Mouse (Mus musculus): ENCODE data around the gene Ripply1. TPM values are rescaled to one million over a fixed set of nuclear protein-coding genes. Genes with fewer than 3 reads are reported as not detected.
"Not testable (repeated sequence)": the region's sequence is repeated elsewhere in the genome, so short reads cannot be mapped to it uniquely, and the experiment has no call there.

Gene Ripply1
- total and polyA plus RNA-seq, 2 experiments, result 1.6 to 2.5 TPM

DNA sequence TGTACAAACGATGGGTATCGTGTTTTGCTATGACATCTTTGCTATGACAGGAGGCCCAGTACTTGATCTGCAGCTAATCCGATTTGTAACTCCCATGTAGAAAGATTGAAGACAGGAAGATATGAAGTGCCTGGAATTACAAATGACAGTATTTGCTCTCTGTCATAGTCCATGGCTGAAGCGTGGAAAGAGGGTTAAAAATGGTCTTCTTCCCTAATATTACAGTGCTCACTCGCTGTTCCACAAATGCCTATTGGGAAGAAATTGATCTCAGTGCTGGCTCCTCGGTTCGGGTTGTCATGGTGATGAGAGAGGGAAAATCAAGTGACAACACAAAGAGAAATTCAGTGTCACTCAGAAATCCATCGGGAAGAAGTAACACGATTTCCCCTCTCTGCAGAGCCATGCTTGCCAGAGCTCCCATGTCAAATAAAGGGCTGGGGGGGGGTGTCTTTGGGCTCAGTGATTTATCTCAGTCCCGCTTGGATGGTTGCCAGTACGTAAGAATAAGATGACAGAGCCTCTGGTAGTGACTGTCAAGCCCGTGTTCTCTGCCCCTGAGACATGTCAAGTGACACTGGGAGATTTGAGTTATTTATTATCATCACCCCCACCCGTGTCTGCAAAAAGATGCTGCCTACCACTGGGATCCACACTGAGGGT is 12.0 kb downstream of the Ripply1 start:
- no peak for DNase-seq (ENCODE audit: extremely low read depth, low read depth, low spot score)
- Histone ChIP-seq H3K4me3 (ENCODE audit: insufficient read depth, low read depth, low read length) (no peak overlapping the region), H3K79me2 (ENCODE audit: control insufficient read depth, insufficient read depth, low read length) (no peaks in the 10 kb centered on the region), H3K9ac (ENCODE audit: low read depth, low read length) (no peak overlapping the region), H3K4me1 (ENCODE audit: control insufficient read depth, insufficient read depth, low read length) (no peaks in the 10 kb centered on the region; the same call in 1 of the 2 replicates), H3K27me3 (ENCODE audit: control insufficient read depth, insufficient read depth, low read length) (no peaks in the 10 kb centered on the region), H3K27ac (replicated peaks; ENCODE audit: insufficient read depth, low read depth, low read length) (no peak overlapping the region), H3K36me3 (ENCODE audit: control insufficient read depth, insufficient read depth, low read length) (no peaks in the 10 kb centered on the region)
- WGBS, result 79% methylated on average over 13 of the region's 13 CpGs
- TF ChIP-seq CTCF (IDR thresholded peaks at IDR 0.05; ENCODE audit: low read depth, low read length) (no peak), POLR2A (IDR thresholded peaks at IDR 0.05; ENCODE audit: extremely low read depth, insufficient read depth, low read length) (no peak)

- no peak overlapping the region for H3K9ac ChIP-seq (ENCODE audit: low read depth, low read length)
- H3K79me2 ChIP-seq (ENCODE audit: control insufficient read depth, insufficient read depth, low read length), result no peaks in the 10 kb centered on the region
- H3K27ac ChIP-seq (replicated peaks; ENCODE audit: insufficient read depth, low read depth, low read length), result no peak overlapping the region
- 37% methylated on average over 2 of the region's 2 CpGs for WGBS
- no peaks in the 10 kb centered on the region for H3K4me1 ChIP-seq (ENCODE audit: control insufficient read depth, insufficient read depth, low read length)
- peak; percentile 25 for TF ChIP-seq CTCF (IDR thresholded peaks at IDR 0.05; ENCODE audit: low read depth, low read length)
- TF ChIP-seq POLR2A (IDR thresholded peaks at IDR 0.05; ENCODE audit: extremely low read depth, insufficient read depth, low read length), result no peak
- no peak overlapping the region for H3K4me3 ChIP-seq (ENCODE audit: insufficient read depth, low read depth, low read length)
- peak; percentile 18 for DNase-seq (ENCODE audit: extremely low read depth, low read depth, low spot score)
- no peaks in the 10 kb centered on the region for H3K36me3 ChIP-seq (ENCODE audit: control insufficient read depth, insufficient read depth, low read length)
- no peaks in the 10 kb centered on the region for H3K27me3 ChIP-seq (ENCODE audit: control insufficient read depth, insufficient read depth, low read length)
Measured at GRCm38 (mm10) chrX:139762546-139762945, 19.6 kb downstream of the Ripply1 start.

DNA sequence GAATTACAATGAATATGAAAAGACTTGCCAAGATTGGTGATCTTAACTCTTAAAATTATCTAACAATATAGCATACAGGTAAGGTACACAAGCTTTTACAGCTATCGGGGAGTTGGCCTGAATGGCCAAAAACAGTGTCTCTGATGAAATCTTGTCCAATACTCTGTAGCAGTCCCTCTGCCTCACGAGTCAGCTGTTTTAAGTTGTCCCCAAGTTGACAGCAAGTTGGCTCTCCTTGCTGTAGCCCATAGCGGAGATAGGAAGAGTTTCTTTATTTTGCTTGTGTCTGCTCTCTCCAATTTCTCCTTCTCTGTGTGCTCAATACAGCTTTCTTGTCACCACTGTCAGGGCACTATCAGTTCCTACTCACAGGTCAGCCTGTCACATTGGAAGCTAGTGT is 23.5 kb downstream of the Ripply1 start:
- H3K36me3 ChIP-seq (ENCODE audit: control insufficient read depth, insufficient read depth, low read length); H3K27ac ChIP-seq (replicated peaks; ENCODE audit: insufficient read depth, low read depth, low read length); H3K79me2 ChIP-seq (ENCODE audit: control insufficient read depth, insufficient read depth, low read length); H3K27me3 ChIP-seq (ENCODE audit: control insufficient read depth, insufficient read depth, low read length); H3K4me1 ChIP-seq (ENCODE audit: control insufficient read depth, insufficient read depth, low read length); DNase-seq (ENCODE audit: extremely low read depth, low read depth, low spot score); H3K4me3 ChIP-seq (ENCODE audit: insufficient read depth, low read depth, low read length); H3K9ac ChIP-seq (ENCODE audit: low read depth, low read length): not testable (repeated sequence)
- WGBS, result 86% methylated on average over 3 of the region's 3 CpGs

- H3K27me3 ChIP-seq (ENCODE audit: control insufficient read depth, insufficient read depth, low read length), result no peaks in the 10 kb centered on the region
- peaks cover 6% of the 10 kb centered on the region for H3K36me3 ChIP-seq (ENCODE audit: control insufficient read depth, insufficient read depth, low read length)
- no peaks in the 10 kb centered on the region for H3K4me1 ChIP-seq (ENCODE audit: control insufficient read depth, insufficient read depth, low read length)
- peak; percentile 23 for DNase-seq (ENCODE audit: extremely low read depth, low read depth, low spot score)
- peak; percentile 62; the same call in 1 of the 2 replicates for TF ChIP-seq CTCF (IDR thresholded peaks at IDR 0.05; ENCODE audit: low read depth, low read length)
- no peak for TF ChIP-seq POLR2A (IDR thresholded peaks at IDR 0.05; ENCODE audit: extremely low read depth, insufficient read depth, low read length)
- H3K27ac ChIP-seq (replicated peaks; ENCODE audit: insufficient read depth, low read depth, low read length), result no peak overlapping the region
- H3K79me2 ChIP-seq (ENCODE audit: control insufficient read depth, insufficient read depth, low read length), result no peaks in the 10 kb centered on the region
- WGBS, result 35% methylated on average over 1 of the region's 1 CpGs
- H3K9ac ChIP-seq (ENCODE audit: low read depth, low read length), result no peak overlapping the region
- no peak overlapping the region for H3K4me3 ChIP-seq (ENCODE audit: insufficient read depth, low read depth, low read length)
Measured at GRCm38 (mm10) chrX:139751855-139752254, 30.3 kb downstream of the Ripply1 start.

- Histone ChIP-seq H3K27me3 (ENCODE audit: control insufficient read depth, insufficient read depth, low read length) (no peaks in the 10 kb centered on the region), H3K4me1 (ENCODE audit: control insufficient read depth, insufficient read depth, low read length) (no peaks in the 10 kb centered on the region), H3K36me3 (ENCODE audit: control insufficient read depth, insufficient read depth, low read length) (peaks cover 7% of the 10 kb centered on the region; the same call in 1 of the 2 replicates), H3K9ac (ENCODE audit: low read depth, low read length) (no peak overlapping the region), H3K27ac (replicated peaks; ENCODE audit: insufficient read depth, low read depth, low read length) (no peak overlapping the region), H3K79me2 (ENCODE audit: control insufficient read depth, insufficient read depth, low read length) (no peaks in the 10 kb centered on the region), H3K4me3 (ENCODE audit: insufficient read depth, low read depth, low read length) (no peak overlapping the region)
- TF ChIP-seq POLR2A (IDR thresholded peaks at IDR 0.05; ENCODE audit: extremely low read depth, insufficient read depth, low read length) (no peak), CTCF (IDR thresholded peaks at IDR 0.05; ENCODE audit: low read depth, low read length) (no peak)
- peak; percentile 71 for DNase-seq (ENCODE audit: extremely low read depth, low read depth, low spot score)
- 51% methylated on average over 5 of the region's 5 CpGs for WGBS
Measured at GRCm38 (mm10) chrX:139737066-139737465, 45.1 kb downstream of the Ripply1 start.

DNA sequence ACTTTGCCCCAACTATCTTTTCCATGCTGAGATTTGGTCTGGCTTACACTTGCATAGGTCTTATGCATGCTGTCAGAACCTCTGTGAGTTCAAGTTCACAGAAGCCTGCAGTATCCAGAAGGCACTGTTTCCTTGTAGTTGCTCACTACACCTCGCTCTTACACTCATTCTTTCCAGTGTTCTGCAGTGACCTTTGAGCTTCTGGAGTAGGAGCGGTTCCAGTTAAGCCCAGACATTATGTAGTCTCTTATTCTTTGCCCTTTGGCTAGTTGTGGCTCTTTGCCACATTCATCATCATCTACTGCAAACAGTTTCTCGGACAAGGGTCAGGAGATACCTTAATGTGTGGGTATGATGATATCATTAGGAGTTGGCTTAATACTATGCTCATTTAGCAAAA is 51.6 kb downstream of the Ripply1 start:
- H3K9ac ChIP-seq (ENCODE audit: low read depth, low read length), result no peak overlapping the region
- H3K4me1 ChIP-seq (ENCODE audit: control insufficient read depth, insufficient read depth, low read length), result peaks cover 4% of the 10 kb centered on the region; the same call in 1 of the 2 replicates
- peaks cover 9% of the 10 kb centered on the region; the same call in 1 of the 2 replicates for H3K36me3 ChIP-seq (ENCODE audit: control insufficient read depth, insufficient read depth, low read length)
- no peaks in the 10 kb centered on the region for H3K27me3 ChIP-seq (ENCODE audit: control insufficient read depth, insufficient read depth, low read length)
- no peaks in the 10 kb centered on the region for H3K79me2 ChIP-seq (ENCODE audit: control insufficient read depth, insufficient read depth, low read length)
- DNase-seq (ENCODE audit: extremely low read depth, low read depth, low spot score), result peak; percentile 72
- H3K27ac ChIP-seq (replicated peaks; ENCODE audit: insufficient read depth, low read depth, low read length), result no peak overlapping the region
- no peak overlapping the region for H3K4me3 ChIP-seq (ENCODE audit: insufficient read depth, low read depth, low read length)
- TF ChIP-seq CTCF (IDR thresholded peaks at IDR 0.05; ENCODE audit: low read depth, low read length) (no peak), POLR2A (IDR thresholded peaks at IDR 0.05; ENCODE audit: extremely low read depth, insufficient read depth, low read length) (no peak)
- WGBS, result 44% methylated on average over 3 of the region's 3 CpGs

Other genes with a start within 250 kb of the Ripply1 start
- gene Rnf128, start 219.0 kb downstream of the Ripply1 start, total RNA-seq (2014; rRNA removed), result 74.4 and 84.5 TPM in 2 replicates
- gene Rnf128, start 219.0 kb downstream of the Ripply1 start, polyA plus RNA-seq (2012; rRNA removed), result 40.3 and 43.8 TPM in 2 replicates
- gene Tbc1d8b, start 97.4 kb downstream of the Ripply1 start, total RNA-seq (2014; rRNA removed), result 15.0 and 16.1 TPM in 2 replicates
- gene Tbc1d8b, start 97.4 kb downstream of the Ripply1 start, polyA plus RNA-seq (2012; rRNA removed), result 1.2 and 1.6 TPM in 2 replicates
- gene Gm15013, start 67.9 kb downstream of the Ripply1 start, total RNA-seq (2014; rRNA removed), result not detected in 2 replicates
- not detected in 2 replicates for gene Gm15013, start 67.9 kb downstream of the Ripply1 start, polyA plus RNA-seq (2012; rRNA removed)
- gene Cldn2, start 18.5 kb upstream of the Ripply1 start, total RNA-seq (2014; rRNA removed), result 22.4 and 23.1 TPM in 2 replicates
- gene Cldn2, start 18.5 kb upstream of the Ripply1 start, polyA plus RNA-seq (2012; rRNA removed), result 42.9 and 59.2 TPM in 2 replicates
- gene Morc4, start 89.3 kb upstream of the Ripply1 start, total RNA-seq (2014; rRNA removed), result 2.3 and 2.8 TPM in 2 replicates
- gene Morc4, start 89.3 kb upstream of the Ripply1 start, polyA plus RNA-seq (2012; rRNA removed), result 1.7 and 2.0 TPM in 2 replicates
- 5.1 and 5.8 TPM in 2 replicates for gene Rbm41, start 216.2 kb upstream of the Ripply1 start, total RNA-seq (2014; rRNA removed)
- 0.15 and 0.24 TPM in 2 replicates for gene Rbm41, start 216.2 kb upstream of the Ripply1 start, polyA plus RNA-seq (2012; rRNA removed)